Mouse (Mus musculus): Measurements from ENCODE around the gene Afap1l2.

- no peak for TF ChIP-seq CTCF (conservative IDR thresholded peaks at IDR 0.05 in 1 of 2, IDR thresholded peaks at IDR 0.05 in 1 of 2; ENCODE audit: low read depth in 2 of 2, low read length in 2 of 2)
- no peak for TF ChIP-seq MAX (IDR thresholded peaks at IDR 0.05; ENCODE audit: low read length)
- no peak for TF ChIP-seq ELF1 (IDR thresholded peaks at IDR 0.05; ENCODE audit: low read depth, low read length)
- TF ChIP-seq EP300 (IDR thresholded peaks at IDR 0.05; ENCODE audit: low read length): no peak
- TF ChIP-seq POLR2A (IDR thresholded peaks at IDR 0.05; ENCODE audit: low read depth, low read length): no peak
- no peak for TF ChIP-seq ZKSCAN1 (IDR thresholded peaks at IDR 0.05; ENCODE audit: borderline replicate concordance, low read depth, low read length)
- no peak for TF ChIP-seq GABPA (IDR thresholded peaks at IDR 0.05; ENCODE audit: insufficient replicate concordance, low read depth, low read length)
- TF ChIP-seq TBP (conservative IDR thresholded peaks at IDR 0.05; ENCODE audit: low read depth, low read length): no peak
- no peak for TF ChIP-seq MAFK (IDR thresholded peaks at IDR 0.05; ENCODE audit: insufficient replicate concordance, low read length)
- TF ChIP-seq ZNF384 (IDR thresholded peaks at IDR 0.05; ENCODE audit: low read depth, low read length): no peak
- TF ChIP-seq POLR2AphosphoS2 (IDR thresholded peaks at IDR 0.05; ENCODE audit: low read depth, low read length): no peak
- TF ChIP-seq MEF2A (IDR thresholded peaks at IDR 0.05; ENCODE audit: borderline replicate concordance, low read depth, low read length): no peak
- no peak for TF ChIP-seq CHD2 (IDR thresholded peaks at IDR 0.05; ENCODE audit: low read length)
Measured at GRCm38 (mm10) chr19:56990367-56991111, 17.5 kb downstream of the Afap1l2 start.
